Mouse (Mus musculus) lung, embryonic 14.5 days (tissue): ENCODE data around the gene Myl3. TPM values are rescaled to one million over a fixed set of nuclear protein-coding genes. Genes with fewer than 3 reads are reported as not detected.

ENCODE experiments used
- ATAC-seq: fragments of 200-750 bp; cut with Nextera tagmentation; 2 replicates; pipeline ENCODE4 v1.8.0; 2017; ENCODE audit warnings: mild to moderate bottlenecking, moderate TSS enrichment, moderate library complexity; ENCODE audit not compliant: insufficient read depth
- DNase-seq: peaks from one replicate; pipeline ENCODE4 v3.0.0-alpha.2; 2015
- H3K27ac ChIP-seq: fragments of 300-500 bp; sonication (generic); 2 replicates; pipeline ENCODE4 v1.5.1; 2014; ENCODE audit warnings: low read depth, mild to moderate bottlenecking, moderate library complexity
- H3K27me3 ChIP-seq: fragments of 300-500 bp; sonication (generic); 2 replicates; pipeline ENCODE4 v1.6.1; 2014; ENCODE audit warnings: low read length, control low read depth; ENCODE audit not compliant: insufficient read depth
- H3K36me3 ChIP-seq: fragments of 300-500 bp; sonication (generic); 2 replicates; pipeline ENCODE4 v1.6.1; 2014; ENCODE audit warnings: control low read depth; ENCODE audit not compliant: insufficient read depth
- H3K4me1 ChIP-seq: fragments of 300-500 bp; sonication (generic); 2 replicates; pipeline ENCODE4 v1.6.1; 2014; ENCODE audit warnings: antibody characterized with exemption, control low read depth; ENCODE audit not compliant: insufficient read depth
- H3K4me2 ChIP-seq: fragments of 300-500 bp; sonication (generic); 2 replicates; pipeline ENCODE4 v1.6.1; 2014; ENCODE audit warnings: mild to moderate bottlenecking
- H3K4me3 ChIP-seq: fragments of 300-500 bp; sonication (generic); 2 replicates; pipeline ENCODE4 v1.5.1; 2014; ENCODE audit warnings: low read depth, low read length
- H3K9ac ChIP-seq: fragments of 300-500 bp; sonication (generic); 2 replicates; pipeline ENCODE4 v1.6.1; 2014
- H3K9me3 ChIP-seq: fragments of 300-500 bp; sonication (generic); 2 replicates; pipeline ENCODE4 v1.6.1; 2016; ENCODE audit warnings: low read depth, low read length, control low read depth
- CTCF ChIP-seq: IDR thresholded peaks from 2 replicates; pipeline ENCODE4 v1.5.1; 2016; ENCODE audit warnings: antibody characterized with exemption, low read depth
- WGBS: fragments of 180-500 bp; shearing (Covaris S2); extraction: QIAGEN DNeasy Blood & Tissue Kit; methylation state at CpG from one replicate; pipeline ENCODE4 v1.1.7; 2014; 5-methylcytosine and 5-hydroxymethylcytosine counted together
- polyA plus RNA-seq: library from polyadenylated mRNA; unstranded; fragments of >200 nt; fragmentation: Nextera tagmentation; extraction: Ambion mirVana; gene quantifications from 2 replicates; pipeline ENCODE4 v1.2.1, GENCODE M21; 2014

Gene Myl3
- polyA plus RNA-seq, 1 experiment from 2014 or later = 1.9 TPM

DNA sequence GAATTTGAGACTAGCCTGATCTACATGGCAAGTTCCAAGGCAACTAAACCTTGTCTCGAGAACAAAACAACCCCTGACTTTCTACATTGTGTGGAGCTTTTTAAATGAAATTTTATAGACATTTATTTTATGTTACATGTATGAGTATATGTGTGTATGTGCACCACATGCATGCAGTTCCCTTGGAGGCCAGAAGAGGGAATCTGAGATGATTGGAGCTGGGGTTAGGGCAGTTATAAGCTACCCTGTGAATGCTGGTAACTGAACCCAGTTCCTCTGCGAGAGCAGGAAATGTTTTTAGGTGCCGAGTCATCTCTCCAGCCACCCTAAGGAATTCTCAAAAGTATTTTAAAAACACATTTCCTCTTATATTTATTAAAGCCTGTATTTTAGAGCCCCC lies 46.5 kb downstream of the Myl3 start:
- no peak for TF ChIP-seq CTCF
- Histone ChIP-seq H3K4me2 (no peak overlapping the region), H3K27me3 (no peaks in the 10 kb centered on the region), H3K36me3 (no peaks in the 10 kb centered on the region), H3K9me3 (no peaks in the 10 kb centered on the region), H3K9ac (no peak overlapping the region), H3K27ac (no peak overlapping the region), H3K4me3 (no peak overlapping the region), H3K4me1 (no peaks in the 10 kb centered on the region)
- DNase-seq (no peak), ATAC-seq (no peak)
- 92% methylated on average over 3 of the region's 3 CpGs for WGBS

DNA sequence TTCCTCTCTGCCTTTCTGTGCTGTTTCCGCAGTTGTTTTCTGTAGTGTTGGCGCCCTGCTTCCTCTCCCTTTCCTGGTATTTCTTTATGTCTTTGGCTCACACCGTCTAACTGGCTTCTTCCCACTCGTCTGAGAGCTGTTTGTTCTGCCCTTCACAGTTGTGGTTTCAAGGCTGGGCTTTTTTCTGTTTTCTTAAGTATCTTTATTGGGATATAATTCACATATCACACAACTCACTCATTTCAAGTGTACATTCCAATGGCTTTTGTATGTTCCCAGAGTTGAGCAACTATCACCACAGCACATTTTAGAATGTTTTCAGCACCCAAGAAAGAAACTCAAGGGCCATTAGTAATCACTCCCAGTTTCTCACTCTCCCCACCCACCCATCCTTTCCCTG lies 48.8 kb downstream of the Myl3 start:
- no peak for TF ChIP-seq CTCF
- no peak overlapping the region for H3K9ac ChIP-seq
- H3K4me1 ChIP-seq = no peaks in the 10 kb centered on the region
- ATAC-seq = no peak
- H3K36me3 ChIP-seq = no peaks in the 10 kb centered on the region
- H3K27me3 ChIP-seq = no peaks in the 10 kb centered on the region
- 49% methylated on average over 4 of the region's 4 CpGs for WGBS
- no peak for DNase-seq
- H3K27ac ChIP-seq = no peak overlapping the region
- no peak overlapping the region for H3K4me2 ChIP-seq
- no peak overlapping the region for H3K4me3 ChIP-seq
- H3K9me3 ChIP-seq = no peaks in the 10 kb centered on the region

DNA sequence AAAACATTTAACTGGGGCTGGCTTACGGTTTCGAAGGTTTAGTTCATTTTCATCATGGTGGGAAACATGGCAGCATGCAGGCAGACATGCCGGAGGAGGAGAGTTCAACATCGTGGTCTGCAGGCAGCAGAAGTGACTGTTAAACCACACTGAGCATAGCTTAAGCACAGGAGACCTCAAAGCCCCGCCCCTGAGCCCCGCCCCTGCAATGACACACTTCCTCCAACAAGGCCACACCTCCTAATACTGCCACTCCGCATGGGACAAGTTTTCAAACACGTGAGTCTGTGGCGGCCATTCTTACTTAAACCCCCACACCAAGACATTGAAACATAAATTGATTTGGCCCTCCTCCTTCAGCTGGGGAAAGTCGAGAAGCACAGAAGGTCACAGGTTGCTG lies 55.4 kb downstream of the Myl3 start:
- 74% methylated on average over 10 of the region's 10 CpGs for WGBS
- no peak for DNase-seq
- H3K4me1 ChIP-seq = no peaks in the 10 kb centered on the region
- no peak overlapping the region for H3K27ac ChIP-seq
- H3K36me3 ChIP-seq = no peaks in the 10 kb centered on the region
- H3K4me3 ChIP-seq = no peak overlapping the region
- H3K9me3 ChIP-seq = no peaks in the 10 kb centered on the region
- H3K9ac ChIP-seq = no peak overlapping the region
- no peaks in the 10 kb centered on the region for H3K27me3 ChIP-seq
- H3K4me2 ChIP-seq = no peak overlapping the region
- TF ChIP-seq CTCF = no peak
- ATAC-seq = no peak

DNA sequence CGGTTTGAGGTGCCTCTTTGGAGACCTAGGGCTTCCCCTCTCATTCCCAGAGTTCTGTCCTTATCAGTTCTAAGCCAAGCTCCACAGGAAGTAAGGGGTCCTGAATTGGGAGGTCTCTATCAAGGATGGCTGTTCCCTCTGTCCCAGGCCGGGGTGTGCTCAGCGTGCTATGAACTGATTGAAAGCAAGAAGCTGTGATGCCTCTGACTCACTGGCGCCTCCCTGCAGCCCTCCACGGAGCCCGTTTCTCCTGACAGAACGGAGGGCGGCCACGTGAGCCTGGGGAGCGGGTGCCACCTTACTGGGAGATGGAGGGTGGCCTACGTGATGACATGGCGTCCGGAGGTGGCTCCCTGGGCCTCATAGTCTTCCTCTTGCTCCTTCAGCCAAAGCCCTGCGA lies 56.2 kb downstream of the Myl3 start, which contains the start of gene Prss42:
Prss42 (plus strand) TSS at position 301 of the 400 bp plus-strand sequence.
- Histone ChIP-seq H3K9me3 (no peaks in the 10 kb centered on the region), H3K4me3 (no peak within 1 kb of the TSS), H3K9ac (no peak within 1 kb of the TSS), H3K36me3 (no peaks in the 10 kb centered on the region), H3K27me3 (no peaks in the 10 kb centered on the region), H3K4me2 (no peak within 1 kb of the TSS), H3K27ac (no peak within 1 kb of the TSS), H3K4me1 (no peaks in the 10 kb centered on the region)
- DNase-seq = no peak
- TF ChIP-seq CTCF = no peak
- ATAC-seq = no peak
- WGBS = 92% methylated on average over 14 of the region's 14 CpGs

DNA sequence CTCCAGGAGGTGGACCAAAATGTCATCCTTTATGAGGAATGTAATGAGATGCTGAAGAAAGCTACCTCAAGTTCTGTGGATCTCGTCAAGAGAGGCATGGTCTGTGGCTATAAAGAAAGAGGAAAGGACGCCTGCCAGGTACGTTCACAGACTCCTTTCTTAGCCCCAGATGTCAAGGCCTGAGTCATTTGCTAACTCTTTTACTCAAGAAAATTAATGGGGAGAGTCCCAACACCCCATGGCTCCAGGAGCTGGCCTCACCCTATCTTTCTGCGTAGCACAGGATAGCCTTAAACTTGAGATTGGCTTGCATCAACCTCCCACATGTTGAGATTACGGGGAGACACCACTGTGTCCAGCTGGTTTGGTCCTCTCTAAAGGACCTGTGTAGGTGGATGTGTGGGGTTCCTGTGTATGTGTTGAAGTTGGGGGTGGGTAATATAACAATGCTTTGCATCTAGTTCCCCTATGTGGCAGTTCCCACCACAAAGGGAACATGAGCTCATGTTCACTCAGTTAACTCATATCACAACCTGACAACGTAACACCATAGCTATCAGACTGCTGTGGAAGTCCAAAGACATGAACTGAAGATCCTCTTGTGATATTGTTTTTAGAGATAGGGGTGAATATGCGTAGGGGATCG lies 59.3 kb downstream of the Myl3 start:
- ATAC-seq = no peak
- no peak for DNase-seq

DNA sequence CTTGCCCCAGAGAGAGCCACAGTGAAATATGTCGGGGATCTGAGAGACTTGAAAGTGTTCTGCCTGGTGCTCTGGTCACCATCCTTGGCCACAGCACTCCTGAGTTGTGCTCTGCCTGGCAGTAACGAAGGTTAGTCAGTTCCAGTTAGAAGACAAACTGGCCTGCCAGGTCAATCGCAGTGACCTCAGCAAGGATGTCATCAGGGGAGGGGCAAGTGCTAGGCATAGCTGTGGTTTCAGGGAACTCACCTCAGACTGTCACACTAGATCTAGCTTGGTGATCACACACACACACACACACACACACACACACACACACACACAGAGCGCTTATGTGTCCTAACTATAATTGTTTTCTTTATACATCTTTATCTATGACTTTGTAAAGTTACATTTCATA lies 61.6 kb downstream of the Myl3 start:
- WGBS = 57% methylated on average over 4 of the region's 4 CpGs
- Histone ChIP-seq H3K36me3 (no peaks in the 10 kb centered on the region), H3K4me1 (no peaks in the 10 kb centered on the region), H3K9me3 (no peaks in the 10 kb centered on the region), H3K4me3 (no peak overlapping the region), H3K9ac (no peak overlapping the region), H3K27ac (no peak overlapping the region), H3K4me2 (no peak overlapping the region), H3K27me3 (no peaks in the 10 kb centered on the region)
- no peak for TF ChIP-seq CTCF
- DNase-seq = no peak
- ATAC-seq = no peak

More for the DNA sequence above, 59.3 kb downstream of the Myl3 start:
- no peaks in the 10 kb centered on the region for H3K27me3 ChIP-seq
- no peak for TF ChIP-seq CTCF
- no peak overlapping the region for H3K9ac ChIP-seq
- H3K27ac ChIP-seq = no peak overlapping the region
- WGBS = 83% methylated on average over 8 of the region's 8 CpGs
- H3K36me3 ChIP-seq = no peaks in the 10 kb centered on the region
- no peaks in the 10 kb centered on the region for H3K9me3 ChIP-seq
- no peak overlapping the region for H3K4me2 ChIP-seq
- H3K4me3 ChIP-seq = no peak overlapping the region
- no peaks in the 10 kb centered on the region for H3K4me1 ChIP-seq

DNA sequence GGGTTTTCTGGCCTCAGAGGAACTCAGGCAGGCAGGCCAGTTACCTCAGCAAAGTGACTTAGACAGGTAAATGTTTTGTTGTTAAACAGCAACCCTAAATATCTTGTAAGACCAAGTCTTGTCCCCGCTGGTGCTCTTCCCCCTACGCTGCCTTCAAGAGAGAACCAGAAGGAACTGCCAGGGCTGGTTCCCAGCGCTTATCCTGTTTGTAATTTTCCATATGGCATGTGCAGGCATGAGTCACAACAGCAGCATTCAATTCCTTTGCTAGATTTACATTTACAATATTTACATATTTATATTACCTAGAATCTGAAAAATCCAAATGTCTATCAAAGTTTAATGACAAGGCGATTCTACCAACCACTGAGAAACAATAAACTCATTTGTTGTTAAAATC lies 68.4 kb downstream of the Myl3 start:
- no peak for TF ChIP-seq CTCF
- Histone ChIP-seq H3K9ac (no peak overlapping the region), H3K4me2 (no peak overlapping the region), H3K9me3 (no peaks in the 10 kb centered on the region), H3K4me1 (no peaks in the 10 kb centered on the region), H3K4me3 (no peak overlapping the region), H3K36me3 (no peaks in the 10 kb centered on the region), H3K27me3 (no peaks in the 10 kb centered on the region), H3K27ac (no peak overlapping the region)
- WGBS = 83% methylated on average over 4 of the region's 4 CpGs
- ATAC-seq = no peak
- no peak for DNase-seq

DNA sequence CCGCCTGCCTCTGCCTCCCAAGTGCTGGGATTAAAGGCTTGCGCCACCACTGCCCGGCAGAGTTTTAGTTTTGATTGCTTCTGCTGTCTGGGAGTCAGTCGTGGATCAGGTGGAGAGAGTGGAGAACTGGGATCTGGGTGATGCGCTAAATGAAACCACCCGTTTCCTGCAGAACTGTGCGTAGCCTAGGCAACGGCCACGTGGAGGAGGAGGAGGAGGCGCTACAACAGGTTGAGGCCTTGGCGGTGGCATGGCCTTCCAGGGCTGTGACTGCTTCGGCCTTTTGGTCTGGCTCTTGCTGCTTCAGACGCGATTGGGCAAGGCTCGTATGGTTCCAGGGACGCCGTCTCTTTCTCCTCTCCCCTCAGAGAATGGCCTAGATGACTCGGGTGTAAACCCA lies 72.1 kb downstream of the Myl3 start, which contains the start of gene Prss44:
Prss44 (plus strand) TSS at position 206 of the 400 bp plus-strand sequence.
- Histone ChIP-seq H3K4me2 (no peak within 1 kb of the TSS), H3K27me3 (no peaks in the 10 kb centered on the region), H3K4me1 (no peaks in the 10 kb centered on the region), H3K9ac (no peak within 1 kb of the TSS), H3K36me3 (no peaks in the 10 kb centered on the region), H3K9me3 (no peaks in the 10 kb centered on the region), H3K27ac (no peak within 1 kb of the TSS), H3K4me3 (no peak within 1 kb of the TSS)
- DNase-seq = no peak
- no peak for TF ChIP-seq CTCF
- ATAC-seq = no peak
- WGBS = 50% methylated on average over 18 of the region's 18 CpGs

Other genes with a start within 250 kb of the Myl3 start
- 51.4 and 55.6 TPM in 2 replicates for gene Setd2, start 209.3 kb upstream of the Myl3 start, polyA plus RNA-seq
- gene Nradd, start 117.4 kb upstream of the Myl3 start, polyA plus RNA-seq = 26.7 and 29.9 TPM in 2 replicates
- gene Nbeal2, start 87.7 kb upstream of the Myl3 start, polyA plus RNA-seq = 3.2 and 3.8 TPM in 2 replicates
- gene Ccdc12, start 85.4 kb upstream of the Myl3 start, polyA plus RNA-seq = 143 and 155 TPM in 2 replicates
- gene Pth1r, start 5.3 kb downstream of the Myl3 start, polyA plus RNA-seq = 88.6 and 97.8 TPM in 2 replicates
- gene Prss42, start 56.3 kb downstream of the Myl3 start, polyA plus RNA-seq = not detected in 2 replicates
- not detected in 2 replicates for gene Prss44, start 72.1 kb downstream of the Myl3 start, polyA plus RNA-seq
- not detected in 2 replicates for gene Prss43, start 84.8 kb downstream of the Myl3 start, polyA plus RNA-seq
- gene Prss45, start 92.7 kb downstream of the Myl3 start, polyA plus RNA-seq = 0.15 TPM in 1 of 2 replicates, not detected in the other
- gene Prss46, start 102.6 kb downstream of the Myl3 start, polyA plus RNA-seq = not detected in 2 replicates
- gene Prss50, start 116.1 kb downstream of the Myl3 start, polyA plus RNA-seq = not detected in 2 replicates
- 4.5 and 5.1 TPM in 2 replicates for gene Als2cl, start 138.0 kb downstream of the Myl3 start, polyA plus RNA-seq
- gene Tmie, start 138.3 kb downstream of the Myl3 start, polyA plus RNA-seq = 0.21 and 0.31 TPM in 2 replicates
- not detected in 2 replicates for gene Fam240a, start 175.0 kb downstream of the Myl3 start, polyA plus RNA-seq
- not detected in 2 replicates for gene Tdgf1, start 204.3 kb downstream of the Myl3 start, polyA plus RNA-seq
- 0.12 TPM in 1 of 2 replicates, not detected in the other for gene Lrrc2, start 209.7 kb downstream of the Myl3 start, polyA plus RNA-seq
- 0.15 and 0.41 TPM in 2 replicates for gene Rtp3, start 248.7 kb downstream of the Myl3 start, polyA plus RNA-seq